ENCODE assay signal across 9 mouse cellular contexts in genomic region chr15:84631560-84631959, GRCm38 (mm10). TPM values are rescaled to one million over a fixed set of nuclear protein-coding genes. Genes with fewer than 3 reads are reported as not detected.
DNase-seq lines count a peak whose midpoint lies in the region; ATAC-seq and TF ChIP-seq lines count a peak whose summit lies in the region.
"Had no signal": no experiment of that assay in that cellular context is flagged by ENCODE, and none has a peak within 500 bp of the region (broad histone marks: within the 10 kb centered on the region; RNA-seq: fewer than 3 reads in every experiment).

No protein-coding gene starts in this region.

- H3K27me3 ChIP-seq in C2C12 (ENCODE audit: control insufficient read depth, insufficient read depth, insufficient read length): peaks cover 4% of the 10 kb centered on the region
- H3K27me3 ChIP-seq in embryonic facial prominence, embryonic 11.5 days (ENCODE audit: control insufficient read depth, insufficient read depth, low read length): no peaks in the 10 kb centered on the region

- no peak overlapping the region for H3K27ac ChIP-seq in embryonic facial prominence, embryonic 11.5 days (replicated peaks; ENCODE audit: low read depth, low read length)
- H3K27ac ChIP-seq in olfactory bulb, adult 2 months (ENCODE audit: insufficient read depth, low read depth, low read length): no peak overlapping the region

- no peaks in the 10 kb centered on the region for H3K36me3 ChIP-seq in C2C12 (ENCODE audit: control insufficient read depth, insufficient read depth)
- no peaks in the 10 kb centered on the region for H3K36me3 ChIP-seq in embryonic facial prominence, embryonic 11.5 days (replicated peaks; ENCODE audit: control insufficient read depth, insufficient read depth, low read depth, low read length)

- no peak for TF ChIP-seq POLR2A in olfactory bulb, adult 2 months (IDR thresholded peaks at IDR 0.05; ENCODE audit: insufficient read depth, low read depth, low read length)

- H3K9ac ChIP-seq in embryonic facial prominence, embryonic 11.5 days (replicated peaks; ENCODE audit: low read length): no peak overlapping the region

- 1% methylated on average over 7 of the region's 7 CpGs for WGBS in embryonic facial prominence, embryonic 11.5 days
- WGBS in olfactory bulb, adult 2 months: under 1% methylated on average over 7 of the region's 7 CpGs

- H3K4me1 ChIP-seq in embryonic facial prominence, embryonic 11.5 days (ENCODE audit: control insufficient read depth, insufficient read depth, low read length): no peaks in the 10 kb centered on the region
- peaks cover 4% of the 10 kb centered on the region; the same call in 1 of the 2 replicates for H3K4me1 ChIP-seq in olfactory bulb, adult 2 months (ENCODE audit: control insufficient read depth, insufficient read depth, low read length)

- no peaks in the 10 kb centered on the region for H3K9me3 ChIP-seq in embryonic facial prominence, embryonic 11.5 days (replicated peaks; ENCODE audit: control insufficient read depth, low read length)

- no peaks in the 10 kb centered on the region for H3K79me2 ChIP-seq in C2C12 (ENCODE audit: control insufficient read depth, insufficient read depth)

- no peak overlapping the region for H3K4me3 ChIP-seq in C2C12 (ENCODE audit: insufficient read depth, poor library complexity, severe bottlenecking)
- H3K4me3 ChIP-seq in embryonic facial prominence, embryonic 11.5 days (ENCODE audit: low read depth, low read length): no peak overlapping the region
- no peak overlapping the region for H3K4me3 ChIP-seq in olfactory bulb, adult 2 months (ENCODE audit: insufficient read depth, low read depth, low read length)
- H3K4me3 ChIP-seq: erythroblast, embryonic 14.5 days had no signal

- no peaks in the 10 kb centered on the region for H3K79me3 ChIP-seq in C2C12 (ENCODE audit: low read depth)

- no peak overlapping the region for H3ac ChIP-seq in C2C12 (ENCODE audit: control insufficient read depth, insufficient read length, low read depth)

- DNase-seq in adrenal gland, postnatal 25 days: peak; percentile 75
- DNase-seq in embryonic facial prominence, embryonic 11.5 days (ENCODE audit: low spot score): peak; percentile 87
- peak; percentile 76 to 87 for DNase-seq in heart, postnatal 10 days
- DNase-seq in kidney, postnatal 14 days: peak; percentile 83
- peak; percentile 58 to 64 for DNase-seq in lung, adult 18-20 months
- DNase-seq in testis, postnatal 14 days (ENCODE audit: low spot score): peak; percentile 64

- ATAC-seq in embryonic facial prominence, embryonic 11.5 days (replicated peaks; ENCODE audit: insufficient number of reproducible peaks, low FRiP score, low TSS enrichment, low read depth): peak; percentile 45; the same call in 1 of the 2 replicates

- H3K4me2 ChIP-seq in embryonic facial prominence, embryonic 11.5 days (ENCODE audit: low read depth, low read length): no peak overlapping the region

- peak; percentile 97 for TF ChIP-seq CTCF in C2C12 (IDR thresholded peaks at IDR 0.05; ENCODE audit: control insufficient read depth, insufficient read depth, insufficient read length)
- TF ChIP-seq CTCF in olfactory bulb, adult 2 months (IDR thresholded peaks at IDR 0.05; ENCODE audit: insufficient read depth, low read depth, low read length): peak; percentile 96

- intact Hi-C loops in heart, postnatal 10 days (cut with DNase I): loop anchor here (1.0 to 5.0 kb wide), 4 partner anchors 94 to 775 kb away; no protein-coding TSS in a partner anchor

TF ChIP-seq in C2C12, 6 proteins besides CTCF, POLR2A, EP300 and RAD21:
- TF ChIP-seq FOSL1 (IDR thresholded peaks at IDR 0.05; ENCODE audit: insufficient read depth, low read length, poor library complexity, severe bottlenecking) (no peak), MAX (IDR thresholded peaks at IDR 0.05) (peak; percentile 90), MYOD1 (IDR thresholded peaks at IDR 0.05; ENCODE audit: control insufficient read depth, insufficient read length, low read depth) (peak; percentile 11)

RNA-seq across cellular contexts. Expression of gene Prr5, which starts 37.9 kb away (rescaled TPM):
- 9.9 TPM for polyA plus RNA-seq in C2C12 (2012; fragmentation: generic; extraction: Trizol)
- total RNA-seq in adrenal gland, postnatal 25 days (2021): 3.7 and 5.0 TPM in 2 replicates
- 11.4 and 11.8 TPM in 2 replicates for polyA plus RNA-seq in embryonic facial prominence, embryonic 11.5 days (2014; fragmentation: Nextera tagmentation; extraction: Ambion mirVana)
- 10 to 100 TPM in 1 of 2 experiments, 1 to 10 TPM in 1; 7.0 to 11.9 TPM for total RNA-seq in heart, postnatal 10 days (2021)
- not detected in 2 replicates for polyA plus RNA-seq in olfactory bulb, adult 2 months (2012; ENCODE audit: insufficient read depth, insufficient read length, low replicate concordance, missing spikeins)

Comparison
In these comparisons a context has a peak if more than half of its experiments do, and no peak if none do; other contexts are left out.
1. RNA of gene Prr5, which starts 37.9 kb away (polyA plus RNA-seq): 11.4 to 11.8 TPM in embryonic facial prominence, embryonic 11.5 days and 9.9 TPM in C2C12 (single experiment); not detected in olfactory bulb, adult 2 months; every median in the first group is over 10 times any median in the second.
2. Peak in every context shown above with its lines, with median percentiles within 50 percentile points of each other: DNase-seq.